Mouse (Mus musculus): ENCODE data around the gene Sept9.

DNA sequence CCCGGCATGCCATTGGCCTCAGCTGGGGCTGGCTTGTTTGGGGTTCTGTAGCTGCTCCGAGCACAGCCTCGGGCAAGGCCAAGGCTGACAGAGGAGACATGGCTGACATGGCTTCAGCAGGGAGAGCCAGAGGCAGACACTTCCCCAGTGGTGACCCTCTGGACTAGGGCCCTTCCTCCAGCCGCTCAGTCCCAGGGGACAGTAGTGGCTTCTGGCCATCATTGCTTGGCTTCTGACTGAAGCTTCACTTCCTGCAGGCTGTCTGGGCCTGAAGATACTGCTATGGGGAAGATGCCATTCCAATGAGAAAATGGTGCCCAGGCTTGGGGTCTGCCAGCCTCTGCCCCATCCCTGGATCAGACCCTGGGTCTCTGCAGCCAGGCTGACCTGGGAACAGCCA, 154.6 kb downstream of the Sept9 start:
- TF ChIP-seq POLR2A (IDR thresholded peaks at IDR 0.05; ENCODE audit: extremely low read depth, insufficient read depth, low read length): no peak
- TF ChIP-seq CTCF (IDR thresholded peaks at IDR 0.05; ENCODE audit: extremely low read depth, insufficient read depth, low read length): no peak

All from cortical plate, adult 2 months (tissue).